Mouse (Mus musculus) heart, adult 8-10 months (tissue): ENCODE measurements around the gene Mfsd13b. TPM values are rescaled to one million over a fixed set of nuclear protein-coding genes. Genes with fewer than 3 reads are reported as not detected.

Source experiments
- DNase-seq: peaks from one replicate; pipeline ENCODE4 v3.0.0; 2022; ENCODE audit warnings: low spot score
- total RNA-seq, 4 experiments: library from RNA; stranded (reverse); gene quantifications; 2 replicates each; pipeline ENCODE4 v1.2.4; 2022

The Mfsd13b gene
- total RNA-seq, 4 experiments from 2014 or later: not detected

DNA sequence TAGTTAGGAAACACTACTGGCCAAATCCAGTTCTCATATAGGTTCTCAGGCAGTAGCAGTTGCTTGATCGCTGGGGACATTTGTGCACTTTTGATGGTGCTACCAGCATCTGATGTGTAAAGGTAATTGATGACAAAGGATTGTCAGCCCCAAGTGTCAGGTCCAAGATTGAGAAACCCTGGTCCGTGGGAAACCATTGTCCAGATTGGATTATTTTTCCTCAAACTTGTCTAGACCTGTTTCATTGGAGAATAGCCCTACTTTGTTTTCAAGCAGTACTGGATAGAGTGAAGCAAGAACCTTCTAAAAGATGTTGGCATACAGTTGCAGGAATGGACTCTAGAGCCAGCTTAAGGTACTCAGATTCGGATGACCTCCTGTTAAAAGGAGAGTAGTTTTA is 60.7 kb downstream of the Mfsd13b start:
- DNase-seq: no peak

DNA sequence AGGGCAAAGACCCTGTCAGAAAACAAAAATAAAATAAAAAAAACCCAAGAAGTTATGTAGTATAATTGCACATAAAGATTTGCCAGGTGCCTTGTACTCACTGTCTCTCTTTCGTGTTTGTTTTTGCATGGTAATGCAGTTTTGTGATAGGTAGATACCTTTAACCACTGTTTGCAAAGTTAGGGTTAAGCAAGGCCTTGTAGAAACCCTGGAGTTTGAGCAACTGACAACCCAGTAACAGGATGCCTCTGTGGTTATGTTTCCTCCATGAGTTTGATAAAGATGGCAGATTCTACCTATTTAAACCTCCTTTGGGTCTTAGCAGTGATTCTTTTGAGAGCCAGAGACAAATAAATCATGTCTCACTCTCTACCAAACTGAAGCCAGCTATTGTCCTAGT is 61.2 kb downstream of the Mfsd13b start:
- DNase-seq: no peak

DNA sequence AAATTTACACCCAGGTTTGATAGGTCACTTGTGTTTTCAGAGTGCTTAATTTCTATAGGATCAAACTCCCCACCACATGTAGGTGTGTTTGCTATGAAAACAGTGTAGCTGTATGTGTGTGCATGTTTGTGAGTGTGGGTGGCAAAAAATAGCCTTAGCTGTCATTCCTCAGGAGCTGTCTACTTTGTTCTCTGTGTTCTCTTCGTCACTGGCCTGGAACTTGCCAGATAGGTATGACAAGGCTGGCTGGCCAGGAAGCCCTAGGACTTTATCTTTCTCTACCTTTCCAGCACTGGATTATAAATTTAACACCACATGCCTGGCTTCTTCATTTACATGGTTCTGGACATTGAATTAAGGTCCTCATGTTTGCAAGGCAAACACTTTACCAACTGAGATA is 61.9 kb downstream of the Mfsd13b start:
- DNase-seq: peak; percentile 57

DNA sequence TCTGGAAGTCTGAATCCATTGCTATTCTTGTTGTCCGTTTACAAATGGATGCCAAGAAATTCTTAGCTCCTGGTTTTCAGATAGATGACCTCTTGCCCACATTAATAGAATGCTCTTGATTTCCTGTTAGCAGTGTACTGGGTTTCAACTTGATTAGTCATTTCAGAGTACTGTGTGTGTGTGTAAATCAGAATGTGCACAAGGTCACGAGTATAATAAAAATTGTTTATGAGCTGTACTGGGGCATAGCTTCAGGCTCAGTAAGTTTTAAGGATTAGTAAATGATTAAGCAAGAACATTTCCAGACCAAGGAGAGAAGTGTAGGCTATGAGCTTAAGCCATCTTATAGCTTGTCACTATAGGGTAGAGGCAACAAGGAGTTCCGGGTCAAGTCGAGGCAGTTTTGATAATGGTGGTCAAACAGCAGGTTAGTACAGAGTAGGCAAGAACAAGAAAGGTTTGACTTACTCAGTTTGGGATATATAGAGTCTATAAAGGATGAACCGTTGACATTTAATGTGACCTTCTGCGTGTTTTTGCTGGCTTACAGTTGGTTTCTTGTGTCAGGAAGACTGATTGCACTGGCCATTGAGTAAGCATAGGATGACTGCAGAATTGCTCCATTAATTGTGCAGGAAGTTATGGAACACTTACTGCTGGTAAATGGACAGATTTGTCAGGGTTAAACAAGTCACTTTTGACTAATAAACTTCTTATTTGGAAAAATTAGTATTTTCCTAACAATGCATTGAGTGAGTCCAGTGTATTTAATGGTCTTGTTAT is 63.6 kb downstream of the Mfsd13b start:
- DNase-seq: peak; percentile 28

DNA sequence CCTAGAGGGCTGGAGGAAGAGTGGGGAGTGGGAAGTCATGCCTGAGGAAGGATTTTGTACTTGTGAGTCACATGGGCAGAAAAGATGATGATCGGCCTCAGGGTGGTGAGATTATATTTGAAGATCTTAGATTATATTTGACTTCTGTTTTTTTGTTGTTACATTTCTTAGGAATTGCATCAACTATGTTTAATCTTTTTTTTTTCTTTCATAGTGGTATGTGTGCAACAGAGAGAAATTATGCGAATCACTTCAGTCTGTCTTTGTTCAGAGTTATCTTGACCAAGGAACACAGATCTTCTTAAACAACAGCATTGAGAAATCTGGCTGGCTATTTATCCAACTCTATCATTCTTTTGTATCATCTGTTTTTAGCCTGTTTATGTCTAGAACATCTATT is 65.3 kb downstream of the Mfsd13b start:
- DNase-seq: no peak

DNA sequence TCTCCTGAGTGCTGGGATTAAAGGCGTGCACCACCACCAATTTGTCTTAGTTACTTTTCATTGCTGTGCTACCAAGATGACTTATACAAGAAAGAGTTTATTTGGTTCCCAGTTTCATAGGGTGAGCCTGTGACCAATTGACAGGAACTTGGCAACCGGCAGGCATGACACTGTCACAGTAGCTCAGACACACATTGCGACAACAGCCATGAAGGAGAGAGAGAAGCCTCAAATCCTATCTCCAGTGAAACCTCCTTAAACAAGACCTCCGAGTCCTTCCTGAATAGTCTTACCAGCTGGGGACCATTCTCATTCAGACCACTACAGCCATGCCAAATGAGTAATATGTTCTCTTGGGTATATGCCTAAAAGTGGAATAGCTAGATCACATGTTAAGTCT is 70.8 kb downstream of the Mfsd13b start:
- no peak for DNase-seq

DNA sequence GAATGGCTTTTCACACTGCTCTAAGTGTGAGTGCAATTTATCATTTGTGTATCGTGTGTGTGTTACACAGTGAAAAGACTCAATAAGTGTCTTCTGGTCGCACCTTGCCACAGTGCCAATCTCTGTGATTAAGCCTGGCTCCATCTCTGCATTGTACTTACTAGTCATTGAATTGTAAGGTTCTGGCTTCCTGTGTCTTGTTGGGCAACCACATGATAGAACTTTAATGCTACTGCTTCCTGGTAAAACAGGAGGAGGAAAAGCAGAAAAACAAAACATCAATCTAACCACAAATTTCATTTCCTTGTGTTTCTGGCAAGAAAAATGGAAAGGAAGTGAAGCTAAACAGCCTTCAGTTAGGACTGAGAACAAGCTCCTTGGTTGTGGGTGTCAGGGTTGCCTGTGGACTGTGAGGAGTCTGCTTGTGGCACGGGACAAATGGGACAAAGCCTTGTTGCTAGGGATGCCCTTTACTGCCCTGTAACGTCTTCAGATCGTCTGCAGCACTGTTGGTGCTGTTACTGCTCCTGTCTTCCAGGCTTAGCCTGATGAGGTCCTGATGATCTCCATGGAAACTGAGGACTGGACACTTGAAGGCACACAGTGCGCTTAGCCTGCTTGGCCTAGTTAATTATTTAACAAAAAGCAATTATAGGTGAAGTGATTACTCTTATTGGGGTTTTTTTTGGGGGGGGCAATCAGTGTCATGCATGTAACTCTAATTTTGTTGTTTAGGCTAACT is 77.3 kb downstream of the Mfsd13b start:
- no peak for DNase-seq

DNA sequence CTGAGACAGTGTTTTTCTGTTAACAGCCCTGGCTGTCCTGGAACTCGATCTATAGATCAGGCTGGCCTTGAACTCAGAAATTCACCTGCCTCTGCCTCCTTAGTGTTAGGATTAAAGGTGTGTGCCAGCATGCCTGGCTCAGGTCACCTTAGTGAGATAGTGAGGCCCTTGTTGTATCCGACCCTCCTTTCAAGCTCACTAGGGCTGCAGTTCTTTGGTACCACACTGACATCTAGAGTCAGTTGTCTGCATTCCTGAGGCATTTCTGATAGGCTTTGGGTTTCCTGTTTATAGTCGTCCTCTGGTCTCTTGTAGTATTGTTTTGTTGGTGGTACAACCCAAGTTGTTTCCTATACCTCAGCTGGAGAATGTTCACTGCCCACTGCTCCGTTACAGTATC is 82.0 kb downstream of the Mfsd13b start:
- DNase-seq: peak; percentile 28

Other genes starting within 250 kb of the Mfsd13b start
- gene Vwa3a, start 243.2 kb upstream of the Mfsd13b start, total RNA-seq: 1 to 10 TPM; 1.7 to 4.6 (median 3.9) TPM
- not detected for gene Gm5737, start 170.1 kb upstream of the Mfsd13b start, total RNA-seq
- gene Eef2k, start 139.7 kb upstream of the Mfsd13b start, total RNA-seq: 10 to 100 TPM; 23.0 to 42.1 (median 30.7) TPM
- gene Polr3e, start 64.8 kb upstream of the Mfsd13b start, total RNA-seq: 1 to 10 TPM; 7.9 to 9.5 (median 8.6) TPM
- gene Cdr2, start 197 bp upstream of the Mfsd13b start, total RNA-seq: 10 to 100 TPM in 1 of 4 experiments, 1 to 10 TPM in 3; 4.8 to 14.4 (median 7.2) TPM
- 100 to 1,000 TPM in 1 of 4 experiments, 10 to 100 TPM in 3; 83.1 to 103 (median 96.0) TPM for gene Mettl9, start 51.9 kb downstream of the Mfsd13b start, total RNA-seq
- 1 to 10 TPM in 2 of 4 experiments, under 1 TPM in 2; 0.72 to 1.5 (median 1.2) TPM for gene Igsf6, start 92.1 kb downstream of the Mfsd13b start, total RNA-seq
- gene Otoa, start 99.1 kb downstream of the Mfsd13b start, total RNA-seq: under 1 TPM; 0.06 to 0.19 (median 0.06) TPM